Mouse (Mus musculus) cortical plate, adult 2 months (tissue): ENCODE data around the gene Snx3.

Source experiments
- CTCF ChIP-seq: fragments of 200-500 bp; IDR thresholded peaks from 2 replicates; pipeline ENCODE4 v1.5.1; 2011; ENCODE audit warnings: mild to moderate bottlenecking, control low read depth, low read length; ENCODE audit not compliant: insufficient read depth; ENCODE audit errors: extremely low read depth
- POLR2A ChIP-seq: fragments of 200-500 bp; IDR thresholded peaks from 2 replicates; pipeline ENCODE4 v1.6.1; 2011; ENCODE audit warnings: mild to moderate bottlenecking, low read length, control low read depth; ENCODE audit not compliant: insufficient read depth; ENCODE audit errors: extremely low read depth

GRCm38 (mm10) chr10:42500611-42501010 lies 1.2 kb upstream of the Snx3 start:
- TF ChIP-seq POLR2A (no peak), CTCF (no peak)
